Mouse (Mus musculus) kidney, postnatal 10 days (tissue): Measurements from ENCODE around the gene Arpc5l.
"Not testable (repeated sequence)": the region's sequence is repeated elsewhere in the genome, so short reads cannot be mapped to it uniquely, and the experiment has no call there.

Experiments
- DNase-seq: peaks from one replicate; pipeline ENCODE4 v3.0.0; 2021; ENCODE audit warnings: mixed read lengths

Arpc5l gene

DNA sequence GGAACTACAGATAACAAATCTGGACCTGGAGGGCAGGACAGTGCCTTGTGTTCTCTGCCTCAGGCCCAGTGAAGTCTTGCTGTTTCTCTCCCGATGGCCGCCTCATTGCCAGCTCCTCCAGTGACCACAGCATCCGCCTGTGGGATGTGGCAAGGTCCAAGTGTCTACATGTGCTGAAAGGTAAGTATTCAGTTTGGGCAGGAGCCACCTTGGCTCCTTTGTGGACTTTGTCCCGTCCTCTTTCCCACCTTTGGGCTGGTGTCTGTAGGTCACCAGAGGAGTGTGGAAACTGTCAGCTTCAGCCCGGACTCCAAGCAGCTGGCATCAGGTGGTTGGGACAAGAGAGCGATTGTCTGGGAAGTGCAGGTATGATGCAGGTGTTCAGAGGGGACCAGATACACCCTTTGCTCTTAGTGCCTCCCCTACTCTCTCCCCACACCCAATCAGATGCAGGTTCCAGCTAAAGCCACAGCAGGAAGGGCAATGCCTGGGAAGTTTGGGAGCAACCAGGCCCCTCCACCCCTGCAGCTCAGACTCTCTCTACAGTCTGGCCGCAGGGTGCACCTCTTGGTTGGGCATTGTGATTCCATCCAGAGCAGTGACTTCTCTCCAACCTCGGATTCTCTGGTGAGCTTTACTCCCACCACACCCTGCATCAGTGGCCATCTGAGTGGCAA is 5.1 kb upstream of the Arpc5l start:
- DNase-seq: no peak

DNA sequence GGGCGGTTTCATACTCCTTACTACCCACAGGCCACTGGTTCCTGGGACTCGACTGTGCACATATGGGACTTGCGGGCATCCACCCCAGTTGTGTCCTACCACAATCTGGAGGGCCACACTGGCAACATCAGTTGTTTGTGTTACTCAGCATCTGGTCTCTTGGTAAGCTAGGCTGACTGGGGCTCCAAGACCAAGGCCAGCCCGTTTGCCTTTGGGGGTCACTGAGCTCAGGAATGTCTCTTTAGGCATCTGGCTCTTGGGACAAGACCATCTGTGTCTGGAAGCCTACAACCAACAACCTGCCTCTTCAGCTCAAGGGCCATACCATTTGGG is 4.6 kb upstream of the Arpc5l start:
- DNase-seq: no peak

DNA sequence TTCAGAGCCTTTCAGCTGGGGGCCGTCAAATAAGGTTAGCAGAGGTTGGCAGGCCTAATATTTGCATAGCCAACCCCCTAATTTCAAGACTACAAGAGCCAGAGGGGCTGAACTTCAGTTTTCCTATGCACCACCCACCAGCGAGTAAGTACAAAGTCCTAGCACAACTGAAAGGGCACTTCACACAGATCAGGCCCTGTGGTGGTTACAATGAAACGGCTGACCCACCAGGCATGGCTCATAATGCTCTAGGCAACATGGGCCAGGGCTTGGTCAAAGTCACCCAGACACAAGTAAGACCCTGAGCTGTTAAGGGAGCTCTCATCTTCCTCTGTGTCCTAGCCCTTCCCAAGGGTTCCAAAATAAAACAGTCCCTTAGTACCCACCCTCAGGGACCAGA is 3.3 kb upstream of the Arpc5l start:
- no peak for DNase-seq

DNA sequence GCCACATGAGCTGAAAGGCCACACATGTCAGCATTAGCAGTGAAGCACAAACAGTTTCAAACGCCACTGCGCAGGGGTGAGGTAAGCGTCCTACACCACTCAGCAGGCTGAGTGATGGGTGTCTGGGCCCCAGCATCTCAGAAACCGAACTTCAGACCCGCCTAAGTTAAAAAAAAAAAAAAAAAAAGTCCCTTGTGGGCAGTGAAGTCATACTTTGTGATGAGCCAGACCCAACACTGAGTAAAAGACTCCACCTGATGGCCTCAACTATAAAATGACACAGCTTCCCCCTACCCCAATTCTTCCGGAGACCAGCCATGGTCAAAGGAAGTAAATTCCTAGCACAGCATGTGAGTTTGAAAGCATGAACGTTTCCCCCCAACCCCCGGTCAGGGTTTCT is 2.0 kb upstream of the Arpc5l start:
- no peak for DNase-seq

DNA sequence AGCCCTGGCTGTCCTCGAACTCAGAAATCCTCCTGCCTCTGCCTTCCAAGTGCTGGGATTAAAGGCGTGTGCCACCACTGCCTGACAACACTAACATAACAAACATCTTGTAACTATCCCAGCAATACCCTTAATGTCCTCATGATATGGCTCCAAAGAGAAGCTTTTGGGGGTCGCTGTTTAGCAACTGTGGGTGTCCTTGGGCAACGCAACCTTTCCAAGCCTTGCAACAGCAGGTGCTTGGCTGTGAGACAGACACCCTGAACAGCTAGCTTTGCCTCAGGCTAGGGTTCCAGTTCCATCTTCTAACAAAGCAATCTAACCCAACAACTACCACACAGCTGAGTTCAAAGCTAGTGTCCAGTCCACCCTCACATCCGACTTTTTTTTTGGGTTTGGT is 1.6 kb upstream of the Arpc5l start:
- DNase-seq: no peak

DNA sequence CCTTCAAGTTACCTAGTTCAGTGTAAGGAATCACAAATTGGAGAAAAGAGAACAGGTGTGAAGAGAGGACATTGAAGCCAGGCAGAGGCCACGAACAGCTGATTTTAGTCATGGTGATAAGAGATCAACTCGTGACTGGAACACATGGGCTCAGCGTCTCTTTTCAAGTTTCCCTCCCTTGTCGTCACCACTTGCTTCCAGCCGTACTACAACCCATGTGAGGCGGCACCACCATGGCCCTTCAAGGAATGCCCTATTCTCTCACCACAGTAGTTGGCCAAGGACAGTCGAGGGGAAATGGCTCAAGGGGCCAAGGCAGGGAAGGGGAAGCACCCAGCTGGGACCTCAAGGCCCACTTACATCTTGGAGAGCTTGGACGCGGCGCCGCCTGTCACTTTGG is 776 bp upstream of the Arpc5l start:
- peak; percentile 38 for DNase-seq

DNA sequence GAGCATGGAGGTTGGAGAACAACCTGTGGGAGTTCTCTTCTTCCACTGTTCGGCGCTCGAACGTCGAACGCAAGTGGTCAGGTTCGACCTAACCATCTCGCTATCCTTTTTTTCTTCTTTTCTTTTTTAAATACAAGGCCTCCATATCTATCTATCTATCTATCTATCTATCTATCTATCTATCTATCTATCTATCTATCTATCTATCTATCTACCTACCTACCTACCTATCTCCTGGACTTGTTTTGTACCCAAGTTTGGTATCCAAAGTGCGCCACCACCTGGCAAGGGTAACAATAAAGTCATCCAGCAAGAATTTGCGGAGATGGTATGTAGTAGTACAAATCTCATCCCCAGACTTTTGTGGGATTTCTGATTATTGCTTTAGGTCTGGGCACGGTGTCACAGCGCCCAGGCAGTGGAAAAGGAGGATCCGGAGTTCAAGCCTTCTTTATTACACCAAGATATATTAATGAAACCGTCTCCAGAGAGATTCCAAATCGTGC is 479 bp downstream of the Arpc5l start, which contains the start of gene Rpl35:
Gene Rpl35, minus strand, starts transcription at position 51 of the 506 bp plus-strand sequence.
- DNase-seq: peak; percentile 63

DNA sequence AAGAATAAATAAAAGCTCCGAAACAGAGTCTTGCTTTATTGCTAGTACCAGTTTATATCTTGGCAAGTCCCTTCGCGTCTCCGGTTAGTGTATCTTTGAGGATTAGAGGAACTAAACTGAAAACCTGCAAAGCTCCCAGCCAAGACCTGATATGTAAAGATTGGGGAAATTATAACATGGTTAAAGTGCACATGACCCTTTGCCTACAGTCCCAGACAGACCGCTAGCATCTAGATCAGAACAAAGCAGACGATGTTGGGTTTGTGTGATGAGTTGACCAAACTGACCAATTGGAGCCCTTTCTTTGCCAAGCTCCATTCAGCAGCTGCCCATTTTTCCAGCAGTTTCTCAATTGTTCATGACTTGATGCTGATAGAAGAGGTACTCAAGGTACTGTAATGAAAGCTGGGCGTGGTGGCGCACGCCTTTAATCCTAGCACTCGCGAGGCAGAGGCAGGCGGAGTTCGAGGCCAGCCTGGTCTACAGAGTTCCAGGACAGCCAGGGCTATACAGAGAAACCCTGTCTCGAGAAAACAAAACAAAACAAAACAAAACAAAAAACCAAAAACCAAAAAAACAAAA is 1.1 kb downstream of the Arpc5l start:
- DNase-seq: no peak

DNA sequence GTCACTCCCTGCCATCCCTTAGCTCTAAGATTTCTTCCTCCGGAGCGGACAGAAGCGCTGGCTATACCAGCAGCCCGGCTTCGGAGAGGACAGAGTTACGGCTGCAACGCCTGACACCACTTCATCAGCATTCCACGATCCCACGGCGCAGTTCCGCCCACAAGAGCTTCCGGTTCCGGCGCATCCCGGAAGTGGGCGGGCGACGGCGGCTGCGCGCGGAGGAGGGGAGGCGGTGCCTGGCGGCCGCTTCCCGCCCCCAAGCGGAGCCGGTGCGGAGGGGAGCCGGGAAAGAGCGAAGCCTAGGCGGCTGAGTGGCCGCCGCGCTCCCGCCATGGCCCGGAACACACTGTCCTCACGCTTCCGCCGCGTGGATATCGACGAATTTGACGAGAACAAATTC is 2.7 kb downstream of the Arpc5l start:
- peak; percentile 96 for DNase-seq

DNA sequence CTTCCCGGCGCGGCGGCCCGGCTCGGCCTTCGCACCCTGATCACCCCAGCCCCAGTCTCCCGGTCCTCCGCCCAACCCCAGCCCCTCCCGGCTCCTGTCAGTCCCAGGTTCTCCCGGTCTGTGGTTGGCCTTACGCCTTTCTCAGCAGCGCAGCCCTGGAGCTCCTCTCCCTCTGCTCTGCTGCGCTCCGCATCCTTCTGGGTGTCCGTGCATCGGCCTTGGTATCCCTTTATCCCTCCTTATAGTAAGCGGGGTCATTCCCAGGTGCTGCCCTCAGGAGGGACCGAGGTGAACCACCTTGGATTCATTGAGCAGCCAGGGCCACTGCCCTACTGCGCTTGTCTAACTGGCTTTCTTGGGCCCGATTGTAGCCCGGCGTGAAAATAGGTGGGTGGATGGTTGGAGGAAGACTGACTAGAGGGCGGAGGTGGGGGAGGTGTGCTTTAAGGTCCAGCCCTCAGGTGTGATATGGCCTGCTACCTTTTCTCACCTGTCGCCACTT is 3.3 kb downstream of the Arpc5l start:
- DNase-seq: no peak

DNA sequence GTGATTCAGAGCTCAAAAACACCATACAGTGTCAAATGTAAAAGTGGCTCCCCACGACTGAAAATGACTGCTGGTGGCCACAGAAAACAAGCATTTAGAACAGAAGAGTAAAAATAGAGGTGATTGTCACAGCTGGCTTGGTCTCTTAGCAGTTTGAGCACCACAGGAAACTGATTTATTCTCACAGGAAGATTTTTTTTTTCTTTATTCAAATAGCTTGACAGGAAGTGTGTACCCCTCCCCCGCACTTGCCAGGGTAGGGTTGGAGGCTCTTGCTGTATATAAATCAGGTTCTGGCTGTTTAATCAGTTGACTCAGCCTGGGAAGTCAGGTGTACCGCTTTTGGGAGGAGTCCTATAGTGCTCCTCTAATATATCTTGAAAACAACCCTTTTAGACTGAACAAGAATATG is 3.8 kb downstream of the Arpc5l start:
- DNase-seq: peak; percentile 73

DNA sequence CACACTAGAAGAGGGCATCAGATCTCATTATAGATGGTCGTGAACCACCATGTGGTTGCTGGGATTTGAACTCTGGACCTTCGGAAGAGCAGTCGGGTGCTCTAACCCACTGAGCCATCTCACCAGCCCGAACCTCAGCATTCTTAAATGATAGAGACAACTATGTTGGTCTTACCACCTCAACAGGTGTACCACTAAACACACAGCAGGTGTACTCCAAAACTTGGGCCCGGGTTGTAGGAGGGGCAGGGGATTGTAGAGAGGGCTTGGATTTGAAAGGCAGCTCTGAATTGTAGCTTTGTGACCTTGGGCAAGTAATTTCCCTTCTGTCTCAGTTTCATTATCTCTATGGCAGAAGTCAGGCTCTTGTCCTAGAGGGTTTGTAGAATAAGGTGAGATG is 5.0 kb downstream of the Arpc5l start:
- DNase-seq: not testable (repeated sequence)

DNA sequence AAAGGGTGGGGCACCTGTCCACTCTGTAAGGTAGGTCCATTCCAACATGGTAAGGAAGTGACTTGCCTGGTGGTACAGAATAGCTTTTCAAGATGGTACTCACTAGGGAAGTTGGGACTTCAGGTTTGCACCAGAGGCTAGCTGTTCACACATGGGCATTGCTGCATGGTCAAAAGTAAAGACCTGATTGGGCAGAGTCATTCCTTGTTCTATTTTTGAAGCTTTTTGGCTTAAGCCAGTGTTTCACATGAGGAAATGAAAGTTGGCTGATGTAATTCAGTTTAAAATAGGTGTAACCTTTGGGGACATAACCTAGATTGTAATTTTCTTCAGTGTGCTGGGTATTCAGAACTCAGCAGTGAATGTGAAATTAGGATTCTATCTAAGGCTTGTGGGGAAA is 6.1 kb downstream of the Arpc5l start:
- DNase-seq: no peak

DNA sequence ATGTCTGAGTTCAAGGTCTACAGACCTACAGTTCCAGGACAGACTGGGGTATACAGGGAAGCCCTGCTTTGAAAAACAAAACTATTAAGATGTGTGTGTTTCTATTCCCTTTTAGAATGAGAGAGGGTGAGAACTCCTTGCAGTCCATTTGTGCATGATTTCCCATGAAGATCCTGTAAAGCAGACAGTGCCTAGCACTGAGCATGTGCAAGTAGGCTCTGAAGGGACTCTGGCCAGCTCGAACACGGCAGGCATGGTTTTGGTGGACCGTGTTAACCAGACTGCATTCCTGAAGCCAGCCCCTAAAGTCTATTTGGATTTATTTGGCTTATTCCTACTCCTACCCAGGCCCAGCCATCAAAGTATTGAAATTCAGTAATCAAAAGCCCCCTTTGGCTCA is 6.8 kb downstream of the Arpc5l start:
- no peak for DNase-seq

DNA sequence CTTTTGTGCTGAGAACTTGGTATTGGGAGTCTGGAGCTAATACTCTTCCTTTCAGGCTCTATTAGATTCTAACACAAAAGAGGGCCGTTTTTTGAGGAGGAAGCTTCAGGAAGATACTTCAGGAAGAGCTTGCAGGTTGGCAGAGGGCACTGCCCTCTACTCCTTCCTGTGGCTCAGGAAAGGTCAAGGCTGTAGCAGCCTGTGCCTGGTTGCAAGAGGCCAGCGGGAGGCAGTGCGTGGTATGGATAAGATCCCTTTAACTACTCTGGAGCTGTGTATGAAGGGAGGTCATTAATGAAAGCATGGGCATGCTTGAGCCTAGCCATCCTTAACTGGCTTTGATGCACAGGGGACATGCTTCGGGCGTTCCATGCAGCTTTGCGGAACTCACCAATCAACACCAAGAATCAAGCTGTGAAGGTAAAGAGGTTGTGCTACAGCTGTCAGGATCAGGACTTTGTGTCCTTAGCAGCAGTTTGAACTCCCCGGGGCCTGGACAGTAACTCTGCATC is 7.7 kb downstream of the Arpc5l start:
- no peak for DNase-seq

DNA sequence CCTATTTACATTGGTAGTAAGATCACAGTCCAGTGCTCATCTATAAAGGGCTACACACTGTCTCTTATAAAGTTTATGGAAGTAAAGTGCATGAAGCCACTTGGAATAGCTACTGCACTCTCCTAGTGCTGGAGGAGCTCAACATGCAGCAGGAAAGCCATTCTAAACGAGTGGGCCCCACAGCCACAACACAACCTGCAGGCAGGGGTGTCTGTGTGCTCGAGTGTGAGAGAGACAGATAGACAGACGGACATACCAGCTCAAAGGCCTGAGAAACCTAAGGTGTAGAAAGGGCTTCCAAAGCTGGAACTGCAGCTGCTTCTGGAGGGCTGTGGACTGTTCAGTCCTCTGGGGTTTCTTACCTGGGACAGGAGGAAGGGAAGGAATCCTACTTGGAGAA is 11.4 kb downstream of the Arpc5l start:
- no peak for DNase-seq

DNA sequence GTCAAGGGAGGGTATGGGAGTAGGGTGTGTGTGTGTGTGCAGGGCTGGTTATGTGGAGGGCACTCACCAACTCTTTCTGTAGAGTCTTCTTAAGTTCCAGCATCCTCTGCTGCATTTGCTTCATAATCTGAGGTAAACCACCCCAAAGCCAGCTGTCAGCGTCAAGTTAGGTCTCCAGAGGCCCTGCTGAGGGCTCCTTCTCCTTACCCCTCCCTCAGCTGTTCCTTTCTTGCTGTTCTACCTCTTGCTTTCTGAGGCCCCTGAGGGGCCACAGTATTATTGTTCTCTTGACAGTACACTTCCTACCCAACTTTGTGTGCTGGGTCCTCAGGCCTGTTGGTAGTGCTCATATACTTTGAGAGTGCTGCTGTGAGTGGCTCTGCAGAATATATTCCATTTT is 14.9 kb downstream of the Arpc5l start:
- DNase-seq: no peak

DNA sequence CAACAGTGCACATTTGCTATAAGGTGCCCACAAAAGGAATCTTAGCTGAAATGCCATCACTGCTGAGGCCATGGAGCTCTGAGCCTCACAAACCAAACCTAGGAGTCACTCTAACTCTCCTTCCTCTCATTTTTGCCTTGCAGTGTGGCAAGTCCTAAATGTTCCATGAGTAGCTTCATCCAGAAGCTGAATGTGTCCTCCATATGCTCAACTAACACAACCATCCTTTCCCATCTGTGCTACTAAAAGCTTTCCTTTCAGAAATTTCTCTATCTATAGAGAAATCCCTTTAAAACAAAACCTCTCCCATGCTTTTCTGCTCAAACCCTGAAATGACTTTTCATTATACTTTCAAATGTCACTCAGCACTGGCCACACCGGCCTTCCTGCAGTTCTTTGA is 26.5 kb downstream of the Arpc5l start:
- DNase-seq: no peak

DNA sequence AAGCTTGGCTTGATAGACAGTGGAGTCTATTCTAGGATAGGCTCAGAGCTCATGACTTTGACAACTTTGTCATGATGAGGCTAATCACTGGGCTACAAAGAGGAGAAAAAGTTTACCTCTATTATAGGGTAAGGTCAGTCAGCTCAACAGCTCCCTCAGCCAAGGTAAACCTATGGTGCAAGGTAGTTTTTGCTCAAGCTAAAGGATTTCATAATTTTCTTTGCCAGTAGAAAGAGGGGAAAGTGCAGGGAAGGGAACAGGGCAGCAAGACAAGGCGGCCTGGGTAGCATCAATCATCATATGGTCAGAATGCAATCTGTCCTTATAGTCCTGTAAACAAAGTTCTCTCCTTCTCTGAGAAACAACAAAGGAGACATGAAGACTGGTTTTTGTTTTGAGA is 35.1 kb downstream of the Arpc5l start:
- DNase-seq: no peak

DNA sequence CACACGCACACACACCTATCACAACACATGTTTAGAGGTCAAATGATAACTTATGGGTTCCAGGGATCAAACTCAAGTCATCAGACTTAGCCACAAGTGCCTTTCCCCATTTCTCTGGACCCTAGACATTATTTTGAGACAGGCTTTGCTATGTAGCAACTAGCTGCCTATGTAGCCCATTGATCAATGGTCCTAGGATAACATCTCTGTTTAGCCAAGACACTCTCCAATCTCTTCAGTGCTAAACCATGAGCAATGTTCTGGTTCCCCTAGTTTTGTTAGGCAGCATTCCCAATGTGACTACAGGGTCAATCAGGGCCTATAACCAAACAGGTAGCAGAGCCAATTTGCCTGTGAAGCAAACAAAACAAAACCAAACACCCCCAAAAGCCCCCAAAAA is 43.4 kb downstream of the Arpc5l start:
- no peak for DNase-seq

DNA sequence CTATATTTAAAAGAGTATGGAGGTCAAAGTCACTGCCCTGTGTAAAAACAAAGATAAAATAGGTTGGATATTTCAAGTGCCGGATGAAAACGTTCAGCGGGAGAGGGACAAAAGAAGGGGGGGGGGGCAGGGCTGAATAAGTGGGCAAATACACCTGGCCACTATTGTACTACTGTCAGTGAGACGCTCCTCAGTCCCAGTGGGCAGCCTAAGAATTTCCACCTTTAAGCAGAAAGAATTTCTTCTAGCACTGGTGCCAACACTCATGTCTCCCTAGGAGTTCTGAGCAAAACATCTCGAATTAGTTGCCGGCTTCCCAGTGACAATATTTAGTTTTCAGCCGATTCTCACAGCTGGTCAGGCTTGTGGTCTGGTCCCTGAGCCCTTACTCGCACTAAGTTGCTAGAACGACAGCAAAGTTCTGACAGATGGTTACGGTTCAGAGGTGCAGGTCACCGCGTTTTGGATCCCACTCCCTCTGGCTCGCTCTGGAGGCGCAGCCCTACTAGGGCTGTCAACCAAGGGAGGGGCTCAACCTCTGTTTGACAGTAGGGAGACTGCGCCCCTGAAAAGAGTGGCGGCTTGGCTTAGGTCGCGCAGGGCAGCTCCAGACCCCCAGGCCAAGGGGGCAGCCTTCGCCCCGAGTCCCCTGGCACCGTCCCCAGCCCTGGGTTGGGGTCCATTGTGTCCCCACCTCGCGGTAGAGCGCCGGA is 59.7 kb downstream of the Arpc5l start:
- DNase-seq: no peak
